Mouse (Mus musculus) left cerebral cortex, adult 8-10 months (tissue): ENCODE measurements at regions not wholly inside any gene's neighbourhood (a gene's known extent, or its start where the extent isn't known, plus 50 kb on each side); places are given as distances from the start of the nearest gene placed in this dataset.

Experiments
- DNase-seq, 2 experiments: peaks; one replicate each; pipeline ENCODE4 v3.0.0; 2022; ENCODE audit warnings: low spot score in 2 of 2

DNA sequence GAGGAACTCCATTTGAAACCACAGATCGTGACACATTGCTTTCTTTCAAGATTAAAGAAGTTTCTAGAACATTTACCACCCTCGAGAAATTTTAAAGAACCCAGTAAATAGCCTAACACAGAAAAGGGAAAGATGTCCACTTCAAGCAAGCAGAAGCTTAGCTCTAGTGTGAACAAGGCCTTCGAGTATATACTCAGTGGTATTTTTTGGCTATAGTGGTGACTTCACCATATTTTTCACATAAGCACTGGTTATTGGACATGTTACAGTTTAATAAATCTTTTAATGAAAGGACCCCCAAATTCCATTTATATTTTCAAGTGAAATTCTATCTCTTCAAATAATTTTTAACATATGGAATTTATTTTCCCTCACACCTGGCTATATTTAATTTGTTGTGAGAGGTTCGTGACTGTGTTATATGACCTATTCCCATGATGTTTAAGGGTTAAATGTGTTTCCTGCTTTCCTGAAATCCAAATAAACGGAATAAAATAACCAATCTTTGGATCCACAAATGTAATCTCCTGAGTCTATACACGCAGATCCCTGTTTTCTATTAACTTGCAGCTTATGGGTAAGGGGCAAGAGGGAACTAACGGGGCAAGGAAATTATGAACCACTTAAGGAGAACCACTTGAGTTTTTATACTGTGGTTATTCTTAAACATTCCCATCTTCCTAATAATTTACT lies 60.6 kb upstream of the Tas2r134 start:
- DNase-seq, result no peak

- DNase-seq, result no peak
Measured at GRCm38 (mm10) chr2:51563881-51564280, 63.4 kb upstream of the Tas2r134 start.

DNA sequence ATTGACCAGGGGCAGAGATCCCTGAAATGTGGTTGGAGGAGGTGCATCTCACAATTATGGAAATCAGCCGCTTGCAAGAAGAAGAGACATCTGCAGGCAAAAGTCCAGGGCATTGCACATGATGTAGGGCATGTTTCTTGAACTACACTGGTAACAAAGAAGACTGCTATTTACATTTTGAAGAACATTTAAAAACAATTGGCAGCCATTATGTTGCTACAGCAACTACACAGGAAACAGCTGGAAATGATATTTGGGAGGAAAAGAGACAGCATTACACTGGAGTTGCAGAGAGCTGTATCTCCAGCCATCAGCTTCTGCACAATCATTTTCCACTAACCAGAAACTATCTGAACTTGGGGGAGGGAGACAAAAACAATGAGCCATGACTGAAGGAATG lies 64.1 kb upstream of the Tas2r134 start:
- DNase-seq, result no peak

DNA sequence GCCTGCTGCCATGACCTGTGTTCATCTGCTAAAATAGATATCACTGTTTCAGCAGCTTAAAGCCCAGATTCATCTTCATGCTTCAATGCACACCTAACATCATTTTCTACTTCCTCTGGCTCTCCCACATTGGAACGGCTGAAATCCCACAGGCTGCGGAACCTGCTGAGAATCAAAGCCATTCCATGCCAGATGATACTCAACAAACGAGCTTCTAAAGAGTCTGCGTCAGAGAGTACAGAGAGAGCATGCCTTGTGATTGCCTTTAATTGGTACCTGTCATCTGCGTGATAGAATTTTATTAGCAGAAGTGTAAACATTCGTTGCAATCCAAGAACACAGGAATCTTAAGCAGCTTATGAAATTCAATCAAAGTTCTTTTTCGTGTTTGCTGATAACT lies 76.4 kb upstream of the Tas2r134 start:
- no peak for DNase-seq

- DNase-seq, result no peak
Measured at GRCm38 (mm10) chr2:51549125-51549524, 78.2 kb upstream of the Tas2r134 start.

GRCm38 (mm10) chr2:51546181-51546580 lies 81.1 kb upstream of the Tas2r134 start:
- DNase-seq, result no peak

DNA sequence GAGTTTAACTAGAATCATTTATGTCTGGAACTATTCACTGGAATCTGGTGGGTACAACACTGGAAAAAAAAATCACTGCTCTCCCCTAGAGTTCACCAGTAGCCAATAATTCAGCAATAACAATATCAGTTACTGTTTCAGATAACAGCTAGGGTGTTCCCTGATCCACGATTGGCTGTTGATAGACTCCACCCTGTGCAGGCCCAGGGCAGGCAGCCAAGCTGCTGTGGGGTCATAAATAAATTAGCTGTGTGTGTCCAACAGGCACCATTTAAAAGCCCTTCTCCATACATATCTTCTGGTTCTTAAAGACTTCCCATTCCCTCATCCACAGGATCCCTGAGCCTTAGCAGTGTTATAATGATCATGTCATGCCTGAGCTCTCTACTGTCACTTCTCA lies 83.4 kb upstream of the Tas2r134 start:
- DNase-seq, result no peak

- DNase-seq, result no peak
Measured at GRCm38 (mm10) chr2:51542272-51542671, 85.0 kb upstream of the Tas2r134 start.

DNA sequence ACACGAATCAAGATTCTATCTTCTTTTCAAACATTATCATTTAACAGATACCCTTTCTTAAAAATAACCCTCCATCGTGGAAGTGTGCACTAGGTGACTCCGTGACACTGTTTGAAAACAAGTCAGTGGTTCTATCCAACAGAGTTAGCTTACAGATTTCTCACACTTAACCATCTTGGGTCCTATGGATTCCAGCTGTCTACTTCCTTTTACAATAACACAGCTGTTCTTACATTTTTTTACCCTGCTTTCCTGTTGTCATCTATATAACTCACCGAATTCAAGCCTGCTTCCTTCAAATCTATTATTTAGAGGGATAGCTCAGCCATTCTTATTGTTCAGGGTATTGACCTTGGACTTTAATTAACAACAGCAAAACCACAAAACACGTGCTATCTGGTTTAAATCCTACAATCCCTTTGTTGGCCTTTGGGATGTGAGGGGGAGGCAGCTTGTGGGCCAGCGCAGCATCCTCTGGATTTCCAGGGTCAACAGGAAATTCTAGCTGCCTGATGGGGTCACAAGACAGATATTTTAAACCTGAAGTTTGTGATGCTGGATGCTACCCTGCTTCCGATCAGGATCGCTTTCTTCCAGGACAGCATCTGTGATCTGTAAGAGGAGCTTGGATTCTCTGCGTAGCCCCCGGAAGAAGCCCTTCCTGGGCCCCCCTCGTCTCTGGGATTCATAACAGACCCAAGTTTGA lies 94.4 kb upstream of the Tas2r134 start:
- no peak for DNase-seq

- no peak for DNase-seq
Measured at GRCm38 (mm10) chr2:51531106-51531839, 96.0 kb upstream of the Tas2r134 start.

DNA sequence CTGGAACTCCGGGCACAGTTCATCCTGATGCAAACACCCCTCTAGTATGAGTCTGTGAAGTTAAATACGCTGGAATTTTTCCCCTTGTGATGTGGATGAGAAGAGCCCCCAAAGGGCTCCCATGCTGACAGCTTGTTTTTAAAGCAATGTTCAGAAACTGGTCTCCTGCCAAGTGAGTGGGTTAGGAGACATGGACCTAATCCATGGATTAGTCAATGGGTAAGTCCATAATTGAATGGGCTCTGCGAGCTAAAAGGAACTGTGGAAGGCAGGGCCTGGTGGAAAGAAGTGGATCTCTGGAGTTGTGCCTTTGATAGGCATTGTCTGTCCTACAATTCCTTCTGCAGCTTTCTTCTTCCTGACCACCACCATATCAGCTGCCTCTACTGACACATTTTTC lies 104.5 kb upstream of the Tas2r134 start:
- no peak for DNase-seq

- no peak for DNase-seq
Measured at GRCm38 (mm10) chr2:51509220-51510011, 117.9 kb upstream of the Tas2r134 start.

- DNase-seq, result no peak
Measured at GRCm38 (mm10) chr2:51497896-51498295, 129.4 kb upstream of the Tas2r134 start.

- DNase-seq, result no peak
Measured at GRCm38 (mm10) chr2:51473753-51474152, 153.6 kb upstream of the Tas2r134 start.

- no peak for DNase-seq
Measured at GRCm38 (mm10) chr2:51467027-51467694, 160.2 kb upstream of the Tas2r134 start.

DNA sequence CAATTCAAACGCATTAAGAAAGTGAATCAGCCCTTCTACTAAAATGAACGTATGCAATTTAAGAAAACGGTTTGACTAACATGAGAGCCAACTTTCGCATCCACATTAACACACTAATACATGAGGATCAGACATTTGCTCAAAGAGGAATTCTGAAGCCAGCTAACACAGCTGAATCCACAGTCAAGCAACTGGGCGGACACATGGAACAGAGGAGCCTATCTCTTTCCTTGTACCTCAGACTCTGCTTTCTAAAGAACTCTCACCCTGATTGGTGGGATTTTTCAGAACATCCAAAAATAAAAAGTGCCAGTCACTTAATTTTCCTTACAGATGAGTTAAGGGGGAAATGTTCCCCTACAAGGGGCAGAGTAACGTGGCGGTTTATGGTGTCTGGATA lies 161.3 kb upstream of the Tas2r134 start:
- DNase-seq, result no peak

GRCm38 (mm10) chr2:51465576-51465975 lies 161.7 kb upstream of the Tas2r134 start:
- DNase-seq, result no peak

- DNase-seq, result no peak
Measured at GRCm38 (mm10) chr2:51464356-51464755, 163.0 kb upstream of the Tas2r134 start.

- no peak for DNase-seq
Measured at GRCm38 (mm10) chr2:51460896-51461295, 166.4 kb upstream of the Tas2r134 start.

DNA sequence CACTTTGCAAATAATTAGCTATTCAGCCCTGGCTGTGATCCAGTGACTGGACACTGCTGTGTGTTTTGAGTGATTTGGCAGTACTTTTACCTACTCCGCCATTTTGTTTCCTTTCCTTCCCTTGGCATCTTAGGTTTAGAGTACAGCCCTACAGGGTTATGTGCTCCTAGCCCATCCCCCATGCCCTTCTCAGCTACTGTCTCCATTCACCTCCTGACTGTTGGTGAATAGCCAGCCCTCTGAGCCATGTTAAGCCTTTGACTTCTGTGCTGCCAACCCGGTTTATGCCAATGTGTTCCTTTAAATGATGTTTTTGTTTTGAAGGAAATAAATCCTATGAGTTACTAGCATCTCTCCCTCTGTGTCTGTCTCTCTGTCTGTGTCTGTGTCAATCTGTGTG lies 167.8 kb upstream of the Tas2r134 start:
- DNase-seq, result no peak

DNA sequence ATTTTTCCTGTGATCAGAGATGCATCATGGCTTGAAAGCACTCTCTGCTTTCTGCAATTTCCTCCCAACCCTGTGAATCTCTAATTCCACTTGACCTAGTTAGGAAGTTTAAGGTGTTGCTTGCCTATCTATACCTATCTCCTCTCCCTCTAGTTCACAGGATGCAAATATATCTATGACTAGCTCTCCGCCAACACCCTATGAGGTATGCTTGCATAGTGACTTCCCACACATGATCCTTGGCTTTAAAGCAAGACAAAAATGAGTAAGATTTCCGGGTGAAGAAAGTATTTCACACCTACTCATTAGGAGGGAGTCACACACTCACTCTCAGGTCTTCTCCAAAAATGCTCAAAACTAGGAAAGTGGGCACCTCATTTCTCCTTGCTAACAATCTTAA lies 169.6 kb upstream of the Tas2r134 start:
- DNase-seq, result no peak
